Mouse (Mus musculus): ENCODE measurements around the gene Il1rl1. TPM values are rescaled to one million over a fixed set of nuclear protein-coding genes. Genes with fewer than 3 reads are reported as not detected.

Gene Il1rl1
- total and polyA plus RNA-seq, 3 experiments = 0.35 to 1.8 (median 1.1) TPM

DNA sequence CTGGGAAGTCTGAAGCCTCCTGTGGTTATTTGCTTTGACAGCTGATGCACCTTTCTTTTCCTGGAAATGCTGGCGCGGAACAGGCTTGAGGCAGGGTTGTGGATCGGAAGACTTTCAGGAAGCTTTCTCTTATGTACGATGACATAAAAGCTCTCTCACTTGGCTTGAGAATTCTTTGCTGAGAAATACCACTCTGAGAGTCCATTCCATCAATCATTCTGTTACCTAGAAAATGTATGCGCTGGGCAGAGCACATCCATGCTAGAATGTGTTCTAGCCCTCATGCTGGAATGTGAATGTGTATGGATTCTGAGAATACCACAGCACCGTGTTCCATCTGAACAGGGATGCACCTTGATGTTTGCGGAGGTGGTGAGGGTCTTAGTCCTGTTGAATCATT, 15.1 kb upstream of the Il1rl1 start:
- no peak for DNase-seq
- Histone ChIP-seq H3K4me3 (no peak overlapping the region), H3K27ac (no peak overlapping the region), H3K9ac (ENCODE audit: low read depth, low read length) (no peak overlapping the region), H3K79me2 (replicated peaks; ENCODE audit: control insufficient read depth, insufficient read depth, low read length) (no peaks in the 10 kb centered on the region), H3K27me3 (ENCODE audit: control insufficient read depth, insufficient read depth, low read length) (0 out of 2 replicates have a peak, but pooled peaks cover 2% of the 10 kb centered on the region), H3K36me3 (ENCODE audit: control insufficient read depth, insufficient read depth, low read length) (no peaks in the 10 kb centered on the region), H3K4me1 (ENCODE audit: control insufficient read depth, insufficient read depth, low read length) (no peaks in the 10 kb centered on the region; the same call in 1 of the 2 replicates)
- WGBS = 82% methylated on average over 7 of the region's 7 CpGs
- intact Hi-C loops (cut with DNase I) = no loop called here
- TF ChIP-seq EP300 (IDR thresholded peaks at IDR 0.05; ENCODE audit: insufficient read depth, low read depth, low read length) = no peak
- no peak for TF ChIP-seq POLR2A (IDR thresholded peaks at IDR 0.05; ENCODE audit: insufficient read depth, low read depth, low read length)
- no peak for TF ChIP-seq CTCF (IDR thresholded peaks at IDR 0.05)

DNA sequence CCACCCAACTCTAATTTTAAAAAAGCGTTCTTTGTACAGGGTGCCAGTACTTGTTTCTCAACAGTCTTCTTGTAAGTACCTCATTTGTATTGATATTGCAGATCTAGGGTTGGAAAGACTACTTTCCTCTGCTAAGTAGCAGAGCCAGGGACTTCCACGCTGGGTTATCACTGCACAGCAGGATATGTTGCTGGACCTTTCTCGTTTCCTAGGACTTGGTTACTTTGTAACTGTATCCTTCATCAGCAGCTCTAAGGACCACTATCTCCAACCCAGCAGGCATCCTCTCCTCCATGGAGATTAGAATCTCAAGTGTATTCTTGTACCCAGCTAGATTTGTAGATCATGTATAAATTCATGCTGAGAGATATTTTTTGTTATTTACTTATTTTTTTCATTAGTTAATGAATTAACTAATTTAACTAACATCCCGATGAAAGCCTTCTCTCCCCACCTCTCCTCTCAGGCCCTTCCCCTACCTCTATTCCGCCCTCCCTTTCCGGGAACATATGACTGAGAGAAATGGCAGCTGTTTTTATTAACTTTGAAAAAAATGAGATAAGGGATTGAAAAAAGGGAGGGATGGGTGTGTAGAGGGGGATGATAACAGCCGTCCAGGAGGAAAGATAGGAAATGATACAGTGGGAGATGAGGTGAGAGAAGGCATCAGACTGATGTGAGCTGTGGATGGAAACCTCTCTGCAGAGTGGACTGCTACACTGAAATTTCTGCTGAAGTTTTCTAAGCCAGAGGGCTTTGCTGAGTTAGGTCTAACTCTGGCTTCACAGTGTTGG, 14.3 kb upstream of the Il1rl1 start:
- Histone ChIP-seq H3K27me3 (ENCODE audit: control insufficient read depth, insufficient read depth, low read length) (0 out of 2 replicates have a peak, but pooled peaks cover 2% of the 10 kb centered on the region), H3K36me3 (ENCODE audit: control insufficient read depth, insufficient read depth, low read length) (no peaks in the 10 kb centered on the region), H3K27ac (no peak overlapping the region), H3K4me3 (no peak overlapping the region), H3K79me2 (replicated peaks; ENCODE audit: control insufficient read depth, insufficient read depth, low read length) (no peaks in the 10 kb centered on the region), H3K4me1 (ENCODE audit: control insufficient read depth, insufficient read depth, low read length) (no peaks in the 10 kb centered on the region; the same call in 1 of the 2 replicates), H3K9ac (ENCODE audit: low read depth, low read length) (no peak overlapping the region)
- intact Hi-C loops (cut with DNase I) = no loop called here
- WGBS = 46% methylated on average over 7 of the region's 7 CpGs
- no peak for DNase-seq
- TF ChIP-seq CTCF (IDR thresholded peaks at IDR 0.05) = no peak
- no peak for TF ChIP-seq EP300 (IDR thresholded peaks at IDR 0.05; ENCODE audit: insufficient read depth, low read depth, low read length)
- TF ChIP-seq POLR2A (IDR thresholded peaks at IDR 0.05; ENCODE audit: insufficient read depth, low read depth, low read length) = no peak

DNA sequence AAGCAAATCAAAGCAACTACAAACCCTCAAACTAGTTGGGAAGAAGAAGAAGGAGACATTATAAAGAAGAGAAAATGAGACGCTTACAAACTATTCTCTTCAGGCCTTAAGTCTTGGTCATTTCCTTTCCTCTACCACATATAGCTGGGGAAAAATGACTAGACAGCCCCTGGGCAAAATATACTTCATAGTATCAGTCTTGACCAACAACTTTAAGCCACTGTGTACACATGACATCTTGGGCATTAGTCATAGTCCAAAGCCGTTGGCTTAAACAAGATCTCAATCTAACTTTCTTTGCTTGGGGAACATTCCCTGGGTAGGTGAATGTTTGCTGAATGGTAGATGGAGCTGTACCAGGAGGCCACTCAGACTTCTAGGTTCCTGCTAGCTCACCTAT, 12.3 kb upstream of the Il1rl1 start:
- DNase-seq = no peak
- Histone ChIP-seq H3K4me1 (ENCODE audit: control insufficient read depth, insufficient read depth, low read length) (no peaks in the 10 kb centered on the region; the same call in 1 of the 2 replicates), H3K4me3 (no peak overlapping the region), H3K79me2 (replicated peaks; ENCODE audit: control insufficient read depth, insufficient read depth, low read length) (no peaks in the 10 kb centered on the region), H3K27me3 (ENCODE audit: control insufficient read depth, insufficient read depth, low read length) (0 out of 2 replicates have a peak, but pooled peaks cover 2% of the 10 kb centered on the region), H3K36me3 (ENCODE audit: control insufficient read depth, insufficient read depth, low read length) (no peaks in the 10 kb centered on the region), H3K9ac (ENCODE audit: low read depth, low read length) (no peak overlapping the region), H3K27ac (no peak overlapping the region)
- TF ChIP-seq EP300 (IDR thresholded peaks at IDR 0.05; ENCODE audit: insufficient read depth, low read depth, low read length) (no peak), CTCF (IDR thresholded peaks at IDR 0.05) (no peak), POLR2A (IDR thresholded peaks at IDR 0.05; ENCODE audit: insufficient read depth, low read depth, low read length) (no peak)
- intact Hi-C loops (cut with DNase I) = no loop called here
- WGBS = 89% methylated on average over 2 of the region's 2 CpGs

- Histone ChIP-seq H3K27ac (no peak overlapping the region), H3K9ac (ENCODE audit: low read depth, low read length) (no peak overlapping the region), H3K4me1 (ENCODE audit: control insufficient read depth, insufficient read depth, low read length) (no peaks in the 10 kb centered on the region), H3K36me3 (ENCODE audit: control insufficient read depth, insufficient read depth, low read length) (no peaks in the 10 kb centered on the region), H3K79me2 (replicated peaks; ENCODE audit: control insufficient read depth, insufficient read depth, low read length) (no peaks in the 10 kb centered on the region), H3K4me3 (no peak overlapping the region), H3K27me3 (ENCODE audit: control insufficient read depth, insufficient read depth, low read length) (no peaks in the 10 kb centered on the region)
- no peak for TF ChIP-seq CTCF (IDR thresholded peaks at IDR 0.05)
- no peak for TF ChIP-seq POLR2A (IDR thresholded peaks at IDR 0.05; ENCODE audit: insufficient read depth, low read depth, low read length)
- 36% methylated on average over 5 of the region's 5 CpGs for whole genome bisulfite sequencing
- intact Hi-C loops (cut with DNase I) = no loop called here
- no peak for DNase-seq
These were observed 10.9 kb upstream of the Il1rl1 start for GRCm38 (mm10) chr1:40418512-40418911.

GRCm38 (mm10) chr1:40423892-40424291, 5.5 kb upstream of the Il1rl1 start:
- H3K9ac ChIP-seq (ENCODE audit: low read depth, low read length) = no peak overlapping the region
- H3K79me2 ChIP-seq (replicated peaks; ENCODE audit: control insufficient read depth, insufficient read depth, low read length) = no peaks in the 10 kb centered on the region
- TF ChIP-seq POLR2A (IDR thresholded peaks at IDR 0.05; ENCODE audit: insufficient read depth, low read depth, low read length) (no peak), EP300 (IDR thresholded peaks at IDR 0.05; ENCODE audit: insufficient read depth, low read depth, low read length) (no peak), CTCF (IDR thresholded peaks at IDR 0.05) (no peak)
- no peaks in the 10 kb centered on the region for H3K27me3 ChIP-seq (ENCODE audit: control insufficient read depth, insufficient read depth, low read length)
- DNase-seq = no peak
- H3K4me3 ChIP-seq = no peak overlapping the region
- no peaks in the 10 kb centered on the region for H3K4me1 ChIP-seq (ENCODE audit: control insufficient read depth, insufficient read depth, low read length)
- intact Hi-C loops (cut with DNase I) = no loop called here
- WGBS = 68% methylated on average over 6 of the region's 6 CpGs
- no peaks in the 10 kb centered on the region for H3K36me3 ChIP-seq (ENCODE audit: control insufficient read depth, insufficient read depth, low read length)
- no peak overlapping the region for H3K27ac ChIP-seq

GRCm38 (mm10) chr1:40427270-40427669, 2.1 kb upstream of the Il1rl1 start:
- 84% methylated on average over 9 of the region's 9 CpGs for WGBS
- intact Hi-C loops (cut with DNase I) = no loop called here
- no peak for DNase-seq
- Histone ChIP-seq H3K4me3 (no peak overlapping the region), H3K27me3 (ENCODE audit: control insufficient read depth, insufficient read depth, low read length) (no peaks in the 10 kb centered on the region), H3K4me1 (ENCODE audit: control insufficient read depth, insufficient read depth, low read length) (no peaks in the 10 kb centered on the region), H3K79me2 (replicated peaks; ENCODE audit: control insufficient read depth, insufficient read depth, low read length) (no peaks in the 10 kb centered on the region), H3K36me3 (ENCODE audit: control insufficient read depth, insufficient read depth, low read length) (no peaks in the 10 kb centered on the region), H3K27ac (no peak overlapping the region), H3K9ac (ENCODE audit: low read depth, low read length) (no peak overlapping the region)
- no peak for TF ChIP-seq POLR2A (IDR thresholded peaks at IDR 0.05; ENCODE audit: insufficient read depth, low read depth, low read length)

All from heart, adult 2 months (tissue).